Mouse (Mus musculus): ENCODE results near the gene Agl. TPM values are rescaled to one million over a fixed set of nuclear protein-coding genes. Genes with fewer than 3 reads are reported as not detected.

Agl gene
- polyA plus RNA-seq, 2 experiments = 2.6 to 4.6 TPM

DNA sequence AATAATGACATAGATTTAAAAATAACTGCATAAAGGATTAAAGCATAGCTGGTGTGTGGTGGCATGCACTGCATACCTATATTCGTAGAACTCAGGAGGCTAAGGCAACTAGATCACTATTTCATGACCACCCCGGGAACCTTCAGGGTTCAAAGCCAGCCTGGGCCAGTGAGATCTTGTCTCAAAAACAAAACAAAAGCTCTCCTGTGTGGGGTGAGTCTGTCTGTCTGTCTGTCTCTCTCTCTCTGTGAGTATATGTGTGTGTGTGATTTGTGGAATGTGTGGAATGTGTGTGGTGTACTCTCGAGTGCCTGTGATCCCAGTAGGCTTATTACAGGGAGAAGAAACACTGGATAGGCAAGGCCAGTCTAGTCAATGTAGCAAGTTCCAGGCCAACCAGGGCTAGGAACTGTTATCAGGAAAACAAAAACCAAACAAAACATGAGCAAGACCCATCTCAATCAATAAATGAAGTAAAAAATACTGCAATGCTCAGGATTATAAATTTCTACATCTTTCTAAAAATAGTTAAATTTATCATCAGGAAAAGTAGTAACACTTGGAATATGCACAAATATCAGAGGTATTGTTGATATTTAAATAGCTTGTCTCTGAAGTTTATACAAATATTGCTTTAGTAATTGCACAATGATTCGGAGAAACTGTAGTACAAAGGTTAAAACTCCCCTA, 9.0 kb downstream of the Agl start:
- no peak overlapping the region for H3K4me3 ChIP-seq (ENCODE audit: insufficient read depth in 1 of 2, low read depth in 2 of 2, low read length in 2 of 2)
- no peak overlapping the region for H3K27ac ChIP-seq
- TF ChIP-seq EP300 (IDR thresholded peaks at IDR 0.05; ENCODE audit: low read depth) (no peak), CTCF (IDR thresholded peaks at IDR 0.05; ENCODE audit: low read depth) (no peak)
- ATAC-seq (ENCODE audit: insufficient read depth) = no peak
- H3K36me3 ChIP-seq (replicated peaks; ENCODE audit: control insufficient read depth, insufficient read depth, low read depth) = no peaks in the 10 kb centered on the region; the same call in none of the 2 replicates
- no peaks in the 10 kb centered on the region for H3K9me3 ChIP-seq (ENCODE audit: control insufficient read depth, low read length)
- 0 out of 4 replicates have a peak, but pooled peaks cover 0 to 4% of the 10 kb centered on the region in 2 experiments for H3K4me1 ChIP-seq (replicated peaks; ENCODE audit: control insufficient read depth in 2 of 2, insufficient read depth in 2 of 2, low read length in 1 of 2)
- H3K4me2 ChIP-seq (ENCODE audit: low read depth) = no peak overlapping the region
- no peak for DNase-seq (ENCODE audit: low read depth in 3 of 3, low spot score in 3 of 3)
- H3K9ac ChIP-seq (replicated peaks) = no peak overlapping the region
- H3K27me3 ChIP-seq (ENCODE audit: control insufficient read depth, insufficient read depth, low read length) = no peaks in the 10 kb centered on the region
- WGBS (ENCODE audit: insufficient replicate concordance) = 70% methylated on average over 4 of the region's 4 CpGs

DNA sequence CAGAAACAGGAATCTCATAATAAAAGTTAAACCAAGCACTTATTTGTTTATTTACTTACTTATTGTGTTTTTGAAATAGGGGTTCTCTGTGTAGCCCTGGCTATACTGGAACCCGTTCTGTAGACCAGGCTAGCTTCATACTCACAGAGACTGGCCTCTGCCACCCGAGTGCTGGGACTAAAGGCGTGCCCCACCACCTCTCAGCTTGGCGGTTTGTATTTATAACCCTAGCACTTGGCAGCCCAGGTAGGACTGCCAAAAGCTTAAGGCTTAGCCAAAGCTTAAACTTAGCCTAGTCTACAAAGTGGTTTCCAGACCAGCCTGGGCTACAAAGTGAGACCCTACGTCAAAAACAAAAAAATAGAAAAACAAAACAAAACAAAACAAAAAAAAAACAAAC, 19.1 kb downstream of the Agl start:
- no peak overlapping the region for H3K4me2 ChIP-seq (ENCODE audit: low read depth)
- no peak for ATAC-seq (ENCODE audit: insufficient read depth)
- 73% methylated on average over 5 of the region's 5 CpGs for WGBS (ENCODE audit: insufficient replicate concordance)
- H3K36me3 ChIP-seq (replicated peaks; ENCODE audit: control insufficient read depth, insufficient read depth, low read depth) = peaks cover 5% of the 10 kb centered on the region
- no peak overlapping the region for H3K27ac ChIP-seq
- no peaks in the 10 kb centered on the region for H3K27me3 ChIP-seq (ENCODE audit: control insufficient read depth, insufficient read depth, low read length)
- peaks cover 0 to 5% of the 10 kb centered on the region in 2 experiments; a peak in 1 of 4 replicates for H3K4me1 ChIP-seq (replicated peaks; ENCODE audit: control insufficient read depth in 2 of 2, insufficient read depth in 2 of 2, low read length in 1 of 2)
- no peaks in the 10 kb centered on the region for H3K9me3 ChIP-seq (ENCODE audit: control insufficient read depth, low read length)
- no peak for DNase-seq (ENCODE audit: low read depth in 3 of 3, low spot score in 3 of 3)
- TF ChIP-seq CTCF (IDR thresholded peaks at IDR 0.05; ENCODE audit: low read depth) (no peak), EP300 (IDR thresholded peaks at IDR 0.05; ENCODE audit: low read depth) (no peak)
- H3K4me3 ChIP-seq (ENCODE audit: insufficient read depth in 1 of 2, low read depth in 2 of 2, low read length in 2 of 2) = no peak overlapping the region
- H3K9ac ChIP-seq (replicated peaks) = no peak overlapping the region

DNA sequence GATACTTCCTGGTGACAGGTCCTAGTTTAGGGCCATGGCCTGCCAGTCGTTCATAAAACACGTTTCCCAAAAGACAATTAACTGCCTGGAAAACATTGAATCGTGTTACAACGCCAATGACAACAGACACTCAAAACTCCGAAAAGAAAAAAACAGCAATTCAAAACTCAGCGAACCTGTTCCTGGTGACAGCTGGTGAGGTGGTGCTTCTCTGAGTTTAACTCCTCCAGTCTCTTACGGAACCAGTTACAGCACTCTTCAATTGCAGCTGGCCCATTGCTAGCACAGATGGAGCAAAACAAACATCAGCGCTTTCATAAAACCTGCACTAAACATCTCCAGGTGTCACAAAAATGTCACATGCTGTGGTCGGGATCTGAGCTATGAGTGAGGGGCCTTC, 21.4 kb downstream of the Agl start:
- ATAC-seq (ENCODE audit: insufficient read depth) (no peak), DNase-seq (ENCODE audit: low read depth in 3 of 3, low spot score in 3 of 3) (no peak)
- no peak overlapping the region for H3K27ac ChIP-seq
- H3K4me3 ChIP-seq (ENCODE audit: insufficient read depth in 1 of 2, low read depth in 2 of 2, low read length in 2 of 2) = no peak overlapping the region
- H3K27me3 ChIP-seq (ENCODE audit: control insufficient read depth, insufficient read depth, low read length) = no peaks in the 10 kb centered on the region
- peaks cover 5% of the 10 kb centered on the region for H3K36me3 ChIP-seq (replicated peaks; ENCODE audit: control insufficient read depth, insufficient read depth, low read depth)
- no peaks in the 10 kb centered on the region for H3K9me3 ChIP-seq (ENCODE audit: control insufficient read depth, low read length)
- no peak overlapping the region for H3K9ac ChIP-seq (replicated peaks)
- 73% methylated on average over 9 of the region's 9 CpGs for WGBS (ENCODE audit: insufficient replicate concordance)
- no peak overlapping the region for H3K4me2 ChIP-seq (ENCODE audit: low read depth)
- TF ChIP-seq EP300 (IDR thresholded peaks at IDR 0.05; ENCODE audit: low read depth) (no peak), CTCF (IDR thresholded peaks at IDR 0.05; ENCODE audit: low read depth) (no peak)
- H3K4me1 ChIP-seq (replicated peaks; ENCODE audit: control insufficient read depth in 2 of 2, insufficient read depth in 2 of 2, low read length in 1 of 2) = peaks cover 0 to 5% of the 10 kb centered on the region in 2 experiments; a peak in 1 of 4 replicates

DNA sequence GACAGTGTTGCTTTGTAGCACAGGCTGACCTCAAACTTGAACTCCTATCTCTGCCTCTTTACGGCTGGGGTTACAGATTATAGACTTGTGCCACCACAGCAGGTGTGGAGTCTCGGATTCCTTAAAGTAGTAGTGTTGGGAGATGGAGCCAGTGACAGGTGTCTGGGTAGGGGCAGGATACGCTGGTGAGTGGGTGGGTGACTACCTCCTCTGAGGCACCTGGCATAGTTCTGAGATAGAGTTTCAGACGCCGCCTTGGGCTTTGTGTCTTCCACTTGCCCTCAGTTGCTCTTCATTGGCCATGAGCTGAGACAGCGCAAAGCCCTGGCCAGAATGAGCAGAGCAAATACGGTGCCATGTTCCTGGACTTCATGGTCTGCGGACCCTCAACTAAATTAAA, 22.1 kb downstream of the Agl start:
- H3K4me2 ChIP-seq (ENCODE audit: low read depth) = no peak overlapping the region
- DNase-seq (ENCODE audit: low read depth in 3 of 3, low spot score in 3 of 3) (no peak), ATAC-seq (ENCODE audit: insufficient read depth) (no peak)
- no peak overlapping the region for H3K27ac ChIP-seq
- no peaks in the 10 kb centered on the region for H3K9me3 ChIP-seq (ENCODE audit: control insufficient read depth, low read length)
- peaks cover 0 to 5% of the 10 kb centered on the region in 2 experiments; a peak in 1 of 4 replicates for H3K4me1 ChIP-seq (replicated peaks; ENCODE audit: control insufficient read depth in 2 of 2, insufficient read depth in 2 of 2, low read length in 1 of 2)
- H3K36me3 ChIP-seq (replicated peaks; ENCODE audit: control insufficient read depth, insufficient read depth, low read depth) = peaks cover 5% of the 10 kb centered on the region
- H3K27me3 ChIP-seq (ENCODE audit: control insufficient read depth, insufficient read depth, low read length) = no peaks in the 10 kb centered on the region
- no peak overlapping the region for H3K4me3 ChIP-seq (ENCODE audit: insufficient read depth in 1 of 2, low read depth in 2 of 2, low read length in 2 of 2)
- no peak for TF ChIP-seq EP300 (IDR thresholded peaks at IDR 0.05; ENCODE audit: low read depth)
- no peak for TF ChIP-seq CTCF (IDR thresholded peaks at IDR 0.05; ENCODE audit: low read depth)
- H3K9ac ChIP-seq (replicated peaks) = no peak overlapping the region
- WGBS (ENCODE audit: insufficient replicate concordance) = 72% methylated on average over 8 of the region's 8 CpGs

DNA sequence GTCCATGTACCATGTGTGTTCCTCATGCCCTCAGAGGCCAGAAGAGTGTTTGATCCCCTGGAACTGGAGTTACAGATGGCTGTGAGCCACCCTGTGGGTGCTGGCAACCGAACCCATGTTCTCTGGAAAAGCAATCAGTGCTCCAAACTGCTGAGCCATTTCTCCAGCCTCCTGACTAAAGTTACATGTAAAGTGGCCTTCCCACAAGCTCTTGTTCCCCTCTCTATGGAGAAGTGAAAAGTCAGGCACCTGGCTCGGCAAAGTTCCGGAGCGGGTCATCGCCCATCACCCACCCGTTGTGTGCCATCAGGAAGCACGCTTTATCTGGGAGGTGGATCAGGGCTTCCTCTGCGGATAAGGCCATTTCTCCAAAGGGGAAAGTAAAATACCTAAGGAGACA, 23.2 kb downstream of the Agl start:
- TF ChIP-seq CTCF (IDR thresholded peaks at IDR 0.05; ENCODE audit: low read depth) (no peak), EP300 (IDR thresholded peaks at IDR 0.05; ENCODE audit: low read depth) (no peak)
- Histone ChIP-seq H3K4me2 (ENCODE audit: low read depth) (no peak overlapping the region), H3K4me3 (ENCODE audit: insufficient read depth in 1 of 2, low read depth in 2 of 2, low read length in 2 of 2) (no peak overlapping the region), H3K27me3 (ENCODE audit: control insufficient read depth, insufficient read depth, low read length) (no peaks in the 10 kb centered on the region), H3K9me3 (ENCODE audit: control insufficient read depth, low read length) (no peaks in the 10 kb centered on the region), H3K27ac (no peak overlapping the region), H3K36me3 (replicated peaks; ENCODE audit: control insufficient read depth, insufficient read depth, low read depth) (peaks cover 5% of the 10 kb centered on the region), H3K4me1 (replicated peaks; ENCODE audit: control insufficient read depth in 2 of 2, insufficient read depth in 2 of 2, low read length in 1 of 2) (peaks cover 0 to 5% of the 10 kb centered on the region in 2 experiments; a peak in 1 of 4 replicates), H3K9ac (replicated peaks) (no peak overlapping the region)
- ATAC-seq (ENCODE audit: insufficient read depth) (no peak), DNase-seq (ENCODE audit: low read depth in 3 of 3, low spot score in 3 of 3) (no peak)
- WGBS (ENCODE audit: insufficient replicate concordance) = 85% methylated on average over 8 of the region's 8 CpGs

Data from liver, embryonic 14.5 days (tissue).